16 mouse cellular contexts compared by ENCODE assay signal in the genomic region with DNA sequence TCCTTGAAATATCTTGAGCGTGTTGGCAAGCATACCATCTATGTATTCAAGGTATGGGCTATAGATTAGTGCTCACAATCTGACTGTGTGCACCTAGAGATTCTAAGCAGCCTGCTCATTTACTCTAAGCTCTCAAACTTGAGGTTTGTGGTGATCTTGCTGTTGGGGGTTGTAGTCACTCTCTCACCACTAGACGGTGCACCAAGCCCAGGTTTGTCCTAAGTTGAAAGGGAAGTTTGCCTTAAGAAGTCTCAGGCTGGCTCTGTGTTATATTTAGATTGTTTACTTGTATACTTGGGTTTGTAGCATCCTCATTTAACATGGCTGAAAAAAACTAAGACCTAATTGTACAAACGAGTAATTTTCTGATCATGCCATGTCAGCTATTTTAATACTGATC. TPM values are rescaled to one million over a fixed set of nuclear protein-coding genes. Genes with fewer than 3 reads are reported as not detected.
DNase-seq lines count a peak whose midpoint lies in the region; ATAC-seq lines count a peak whose summit lies in the region.
"Had no signal": no experiment of that assay in that cellular context is flagged by ENCODE, and none has a peak within 500 bp of the region (broad histone marks: within the 10 kb centered on the region; RNA-seq: fewer than 3 reads in every experiment).

No protein-coding gene starts in this region.

- peak; percentile 8 for DNase-seq in 416B (ENCODE audit: low read depth)

- ATAC-seq in common myeloid progenitor, adult 5-6 weeks (replicated peaks; ENCODE audit: low read depth, poor library complexity, severe bottlenecking): peak; percentile 47; the same call in 1 of the 2 replicates
- ATAC-seq in hematopoietic stem cell, adult 5-6 weeks (replicated peaks in 1 of 2; ENCODE audit: insufficient read depth in 1 of 2, low FRiP score in 2 of 2, low TSS enrichment in 1 of 2, low read depth in 1 of 2, poor library complexity in 2 of 2, severe bottlenecking in 2 of 2): peak; percentile 46 to 47; a peak in 2 of 4 replicates
- peak; percentile 51 for ATAC-seq in megakaryocyte, adult 5-6 weeks (ENCODE audit: poor library complexity, severe bottlenecking)
- ATAC-seq in megakaryocyte progenitor cell, adult 5-6 weeks (replicated peaks; ENCODE audit: poor library complexity): peak; percentile 54; the same call in 1 of the 2 replicates

RNA-seq across cellular contexts. Expression of a gene that starts 12.2 kb away (rescaled TPM):
- not detected in 2 replicates for total RNA-seq in common myeloid progenitor, adult 5-6 weeks (2017)
- not detected in 2 replicates for total RNA-seq in hematopoietic stem cell, adult 5-6 weeks (2017)
- total RNA-seq in megakaryocyte, adult 5-6 weeks (2015): not detected in 2 replicates
- total RNA-seq in megakaryocyte, adult 5-6 weeks (2017): not detected in 2 replicates
- total RNA-seq in megakaryocyte progenitor cell, adult 5-6 weeks (2015): not detected in 2 replicates
- total RNA-seq in megakaryocyte progenitor cell, adult 5-6 weeks (2017): not detected in 2 replicates
- total RNA-seq: adrenal gland, adult 18-20 months; adrenal gland, adult 2 months; adrenal gland, adult 8-10 months; adrenal gland, postnatal 10 days; adrenal gland, postnatal 14 days; adrenal gland, postnatal 25 days; adrenal gland, postnatal 36 days; adrenal gland, postnatal 4 days; CH12.LX; ES-E14; MEL had no signal

Comparison
In these comparisons a context has a peak if more than half of its experiments do, and no peak if none do; other contexts are left out.
1. Peak in every context shown above with its lines: DNase-seq and ATAC-seq.